Mouse (Mus musculus): Measurements from ENCODE around the gene Aox2.

Aox2 gene

DNA sequence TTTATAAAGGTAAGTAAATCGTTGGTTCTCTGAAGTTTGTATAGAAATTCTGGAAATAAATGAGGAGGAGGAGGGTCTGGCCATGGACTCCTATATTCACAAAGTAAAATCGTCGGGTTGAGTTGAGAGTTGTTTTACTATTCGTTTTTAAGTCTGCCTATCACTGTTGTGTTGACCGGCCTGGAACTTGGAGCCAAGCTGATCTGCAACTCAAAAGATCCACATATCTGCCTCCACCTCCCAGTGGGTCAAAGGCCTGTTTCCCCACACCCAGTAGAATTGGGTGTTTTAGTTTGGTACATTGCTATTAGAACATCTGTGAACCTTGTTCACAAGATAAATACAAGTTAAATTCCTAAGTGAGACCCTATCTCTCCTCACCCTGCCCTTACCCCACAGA lies 125.6 kb downstream of the Aox2 start:
- peaks cover 94% of the 10 kb centered on the region for H3K36me3 ChIP-seq (ENCODE audit: insufficient read depth, low read length)
- no peak overlapping the region for H3K4me3 ChIP-seq (replicated peaks; ENCODE audit: low read length)
- TF ChIP-seq POU5F1 (IDR thresholded peaks at IDR 0.05; ENCODE audit: borderline replicate concordance, low read length) (no peak), NANOG (IDR thresholded peaks at IDR 0.05; ENCODE audit: borderline replicate concordance, low read length) (no peak), CTCF (conservative IDR thresholded peaks at IDR 0.05; ENCODE audit: low read length) (no peak)
- H3K27me3 ChIP-seq (ENCODE audit: insufficient read depth, low read length): no peaks in the 10 kb centered on the region
- no peaks in the 10 kb centered on the region for H3K9me3 ChIP-seq (ENCODE audit: low read length)
- peaks cover 51% of the 10 kb centered on the region for H3K4me1 ChIP-seq (replicated peaks; ENCODE audit: low read depth, low read length)

DNA sequence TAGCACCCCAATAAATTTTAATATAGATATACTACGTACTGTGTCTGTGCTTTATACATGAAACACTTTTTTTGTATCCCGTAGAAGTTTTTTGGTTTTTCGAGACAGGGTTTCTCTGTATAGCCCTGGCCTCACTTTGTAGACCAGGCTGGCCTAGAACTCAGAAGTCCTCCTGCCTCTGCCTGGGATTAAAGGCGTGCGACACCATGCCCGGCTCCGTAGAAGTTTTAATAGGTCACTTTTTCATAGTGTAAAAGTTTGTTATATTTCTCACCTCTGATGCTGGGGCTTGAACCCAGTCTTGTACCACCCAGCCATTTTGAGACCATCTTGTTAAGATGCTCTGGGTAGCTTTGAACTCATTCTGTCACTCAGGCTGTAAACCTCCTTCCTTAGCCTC lies 129.2 kb downstream of the Aox2 start:
- no peak for TF ChIP-seq CTCF (conservative IDR thresholded peaks at IDR 0.05; ENCODE audit: low read length)
- TF ChIP-seq POU5F1 (IDR thresholded peaks at IDR 0.05; ENCODE audit: borderline replicate concordance, low read length): no peak
- no peak for TF ChIP-seq NANOG (IDR thresholded peaks at IDR 0.05; ENCODE audit: borderline replicate concordance, low read length)
- H3K4me1 ChIP-seq (replicated peaks; ENCODE audit: low read depth, low read length): peaks cover 44% of the 10 kb centered on the region
- H3K9me3 ChIP-seq (ENCODE audit: low read length): no peaks in the 10 kb centered on the region
- H3K36me3 ChIP-seq (ENCODE audit: insufficient read depth, low read length): peaks cover 94% of the 10 kb centered on the region
- H3K27me3 ChIP-seq (ENCODE audit: insufficient read depth, low read length): no peaks in the 10 kb centered on the region
- H3K4me3 ChIP-seq (replicated peaks; ENCODE audit: low read length): no peak overlapping the region

DNA sequence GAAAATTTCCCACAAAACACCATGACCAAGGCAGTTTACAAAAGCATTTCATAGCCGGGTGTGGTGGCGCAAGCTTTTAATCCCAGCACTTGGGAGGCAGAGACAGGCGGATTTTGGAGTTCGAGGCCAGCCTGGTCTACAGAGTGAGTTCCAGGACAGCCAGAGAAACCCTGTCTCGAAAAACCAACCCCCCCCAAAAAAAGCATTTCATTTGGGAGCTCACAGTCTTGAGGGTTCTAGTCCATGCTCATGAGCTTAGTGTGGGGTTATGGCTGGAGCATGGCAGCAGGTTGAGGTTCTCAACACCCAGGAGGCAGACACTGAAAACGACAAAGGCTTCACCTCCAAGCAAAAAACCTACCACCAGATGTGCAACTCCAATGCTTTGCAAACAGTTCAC lies 130.0 kb downstream of the Aox2 start:
- no peak overlapping the region for H3K4me3 ChIP-seq (replicated peaks; ENCODE audit: low read length)
- H3K27me3 ChIP-seq (ENCODE audit: insufficient read depth, low read length): no peaks in the 10 kb centered on the region
- H3K9me3 ChIP-seq (ENCODE audit: low read length): no peaks in the 10 kb centered on the region
- H3K4me1 ChIP-seq (replicated peaks; ENCODE audit: low read depth, low read length): peaks cover 39% of the 10 kb centered on the region
- H3K36me3 ChIP-seq (ENCODE audit: insufficient read depth, low read length): peaks cover 94% of the 10 kb centered on the region
- TF ChIP-seq CTCF (conservative IDR thresholded peaks at IDR 0.05; ENCODE audit: low read length) (no peak), NANOG (IDR thresholded peaks at IDR 0.05; ENCODE audit: borderline replicate concordance, low read length) (no peak), POU5F1 (IDR thresholded peaks at IDR 0.05; ENCODE audit: borderline replicate concordance, low read length) (no peak)

DNA sequence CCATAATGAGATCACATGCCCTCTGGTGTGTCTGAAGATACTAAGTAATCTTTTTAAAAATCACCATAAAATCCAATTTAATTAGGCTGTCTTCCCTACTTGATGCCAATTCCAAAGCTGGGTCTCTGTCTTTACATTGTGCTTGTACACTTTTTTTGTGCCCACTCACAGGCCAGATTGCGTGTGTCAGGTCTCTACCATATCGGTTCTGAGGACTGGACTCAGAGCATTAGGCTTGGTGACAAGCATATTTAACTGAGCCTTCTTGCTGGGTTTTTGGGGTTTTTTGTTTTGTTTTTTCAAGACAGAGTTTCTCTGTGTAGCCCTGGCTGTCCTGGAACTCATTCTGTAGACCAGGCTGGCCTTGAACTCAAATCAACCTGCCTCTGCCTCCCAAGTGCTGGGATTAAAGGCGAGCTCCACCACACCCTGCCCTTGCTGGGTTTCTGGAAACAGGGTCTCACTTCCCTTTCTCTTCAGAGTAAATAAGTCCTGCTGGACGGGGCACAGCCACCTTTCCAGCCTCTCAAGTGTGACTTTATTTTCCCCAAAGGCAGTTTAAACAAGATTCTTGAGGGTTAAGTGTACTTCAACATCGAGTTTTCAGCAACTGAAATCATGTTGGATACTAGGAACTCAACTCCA lies 131.5 kb downstream of the Aox2 start:
- H3K9me3 ChIP-seq (ENCODE audit: low read length): no peaks in the 10 kb centered on the region
- no peaks in the 10 kb centered on the region for H3K27me3 ChIP-seq (ENCODE audit: insufficient read depth, low read length)
- no peak for TF ChIP-seq CTCF (conservative IDR thresholded peaks at IDR 0.05; ENCODE audit: low read length)
- TF ChIP-seq POU5F1 (IDR thresholded peaks at IDR 0.05; ENCODE audit: borderline replicate concordance, low read length): no peak
- no peak for TF ChIP-seq NANOG (IDR thresholded peaks at IDR 0.05; ENCODE audit: borderline replicate concordance, low read length)
- H3K4me1 ChIP-seq (replicated peaks; ENCODE audit: low read depth, low read length): peaks cover 33% of the 10 kb centered on the region
- no peak overlapping the region for H3K4me3 ChIP-seq (replicated peaks; ENCODE audit: low read length)
- peaks cover 94% of the 10 kb centered on the region for H3K36me3 ChIP-seq (ENCODE audit: insufficient read depth, low read length)

DNA sequence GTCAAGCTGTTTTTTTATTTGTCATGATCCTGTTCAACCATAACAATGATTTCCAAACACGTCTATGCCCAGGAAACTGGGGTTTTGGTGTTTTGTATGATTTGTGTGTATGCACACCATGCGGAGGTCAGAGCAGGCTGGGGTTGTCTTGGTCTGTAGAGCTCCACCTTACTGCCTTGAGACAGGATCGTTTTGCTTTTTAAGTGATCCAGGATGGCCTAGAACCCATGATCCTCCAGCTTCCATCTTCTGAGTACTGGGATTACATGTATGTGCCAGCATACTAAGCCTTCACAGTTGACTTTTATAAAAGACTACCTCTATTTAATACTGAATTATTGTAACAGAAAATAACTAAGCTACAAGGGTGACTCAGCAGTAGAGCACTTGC lies 132.1 kb downstream of the Aox2 start:
- TF ChIP-seq NANOG (IDR thresholded peaks at IDR 0.05; ENCODE audit: borderline replicate concordance, low read length) (no peak), CTCF (conservative IDR thresholded peaks at IDR 0.05; ENCODE audit: low read length) (no peak), POU5F1 (IDR thresholded peaks at IDR 0.05; ENCODE audit: borderline replicate concordance, low read length) (no peak)
- peaks cover 94% of the 10 kb centered on the region for H3K36me3 ChIP-seq (ENCODE audit: insufficient read depth, low read length)
- H3K4me3 ChIP-seq (replicated peaks; ENCODE audit: low read length): no peak overlapping the region
- H3K4me1 ChIP-seq (replicated peaks; ENCODE audit: low read depth, low read length): peaks cover 33% of the 10 kb centered on the region
- no peaks in the 10 kb centered on the region for H3K27me3 ChIP-seq (ENCODE audit: insufficient read depth, low read length)
- H3K9me3 ChIP-seq (ENCODE audit: low read length): no peaks in the 10 kb centered on the region

DNA sequence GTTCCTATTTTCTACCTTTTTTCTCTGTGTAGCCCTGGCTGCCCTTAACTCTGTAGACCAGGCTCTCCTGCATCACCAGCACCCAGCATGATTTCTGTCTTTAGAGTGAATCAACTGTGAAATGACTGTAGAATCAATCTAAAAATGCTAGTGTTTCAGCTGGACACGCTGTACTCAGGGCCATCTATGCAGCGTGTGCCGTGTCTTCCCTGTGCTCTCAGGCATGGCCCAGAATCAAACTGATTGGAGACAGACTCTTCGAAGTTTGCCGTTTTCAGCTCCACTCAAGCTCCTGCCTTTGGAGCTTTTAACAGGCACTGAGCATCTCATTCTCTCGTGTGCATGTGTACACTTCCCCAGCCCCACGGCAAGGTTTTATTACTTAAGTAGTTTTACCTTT lies 132.7 kb downstream of the Aox2 start:
- Histone ChIP-seq H3K4me1 (replicated peaks; ENCODE audit: low read depth, low read length) (peaks cover 33% of the 10 kb centered on the region), H3K9me3 (ENCODE audit: low read length) (no peaks in the 10 kb centered on the region), H3K36me3 (ENCODE audit: insufficient read depth, low read length) (peaks cover 94% of the 10 kb centered on the region), H3K27me3 (ENCODE audit: insufficient read depth, low read length) (no peaks in the 10 kb centered on the region), H3K4me3 (replicated peaks; ENCODE audit: low read length) (no peak overlapping the region)
- TF ChIP-seq NANOG (IDR thresholded peaks at IDR 0.05; ENCODE audit: borderline replicate concordance, low read length) (no peak), POU5F1 (IDR thresholded peaks at IDR 0.05; ENCODE audit: borderline replicate concordance, low read length) (no peak), CTCF (conservative IDR thresholded peaks at IDR 0.05; ENCODE audit: low read length) (no peak)

DNA sequence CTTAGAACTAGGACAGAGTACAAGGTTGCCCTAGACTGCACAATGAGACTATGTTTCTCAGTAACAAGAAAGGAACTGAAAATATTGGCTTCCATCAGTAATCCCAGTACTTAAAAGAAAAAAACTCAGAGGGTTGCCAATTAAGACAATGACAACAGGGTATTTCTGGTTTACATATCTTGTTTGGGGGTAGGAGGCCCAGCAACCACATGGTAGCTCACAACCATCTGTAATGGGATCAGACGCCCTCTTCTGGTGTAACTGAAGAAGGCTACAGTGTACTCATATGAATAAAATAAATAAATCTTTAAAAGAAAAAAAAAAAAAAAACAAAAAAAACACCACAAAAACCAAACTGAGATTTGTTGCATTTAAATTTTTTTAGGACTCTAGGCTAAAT lies 137.3 kb downstream of the Aox2 start:
- TF ChIP-seq POU5F1 (IDR thresholded peaks at IDR 0.05; ENCODE audit: borderline replicate concordance, low read length): no peak
- no peak for TF ChIP-seq NANOG (IDR thresholded peaks at IDR 0.05; ENCODE audit: borderline replicate concordance, low read length)

DNA sequence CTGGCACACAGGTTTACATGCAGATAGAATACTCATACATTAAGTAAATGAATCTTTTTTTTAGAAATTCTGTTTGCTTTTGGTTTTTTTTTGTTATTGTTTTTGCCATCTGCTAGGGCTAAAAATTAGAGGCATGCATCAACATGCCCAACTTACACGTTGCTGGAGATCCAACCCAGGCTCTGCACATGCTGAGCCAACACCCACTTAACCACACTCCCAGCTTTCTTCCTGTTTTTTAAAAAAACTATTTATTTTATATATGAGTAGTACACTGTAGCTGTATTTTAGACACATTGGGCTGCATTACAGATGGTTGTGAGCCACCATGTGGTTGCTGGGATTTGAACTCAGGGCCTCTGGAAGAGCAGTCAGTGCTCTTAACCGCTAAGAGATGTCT lies 137.9 kb downstream of the Aox2 start:
- peaks cover 94% of the 10 kb centered on the region for H3K36me3 ChIP-seq (ENCODE audit: insufficient read depth, low read length)
- H3K27me3 ChIP-seq (ENCODE audit: insufficient read depth, low read length): no peaks in the 10 kb centered on the region
- peaks cover 47% of the 10 kb centered on the region for H3K4me1 ChIP-seq (replicated peaks; ENCODE audit: low read depth, low read length)
- no peaks in the 10 kb centered on the region for H3K9me3 ChIP-seq (ENCODE audit: low read length)
- no peak for TF ChIP-seq NANOG (IDR thresholded peaks at IDR 0.05; ENCODE audit: borderline replicate concordance, low read length)
- TF ChIP-seq CTCF (conservative IDR thresholded peaks at IDR 0.05; ENCODE audit: low read length): no peak
- no peak for TF ChIP-seq POU5F1 (IDR thresholded peaks at IDR 0.05; ENCODE audit: borderline replicate concordance, low read length)
- no peak overlapping the region for H3K4me3 ChIP-seq (replicated peaks; ENCODE audit: low read length)

More for the DNA sequence above, 137.3 kb downstream of the Aox2 start:
- Histone ChIP-seq H3K27me3 (ENCODE audit: insufficient read depth, low read length) (no peaks in the 10 kb centered on the region), H3K4me1 (replicated peaks; ENCODE audit: low read depth, low read length) (peaks cover 50% of the 10 kb centered on the region), H3K9me3 (ENCODE audit: low read length) (no peaks in the 10 kb centered on the region), H3K36me3 (ENCODE audit: insufficient read depth, low read length) (peaks cover 97% of the 10 kb centered on the region), H3K4me3 (replicated peaks; ENCODE audit: low read length) (no peak overlapping the region)

DNA sequence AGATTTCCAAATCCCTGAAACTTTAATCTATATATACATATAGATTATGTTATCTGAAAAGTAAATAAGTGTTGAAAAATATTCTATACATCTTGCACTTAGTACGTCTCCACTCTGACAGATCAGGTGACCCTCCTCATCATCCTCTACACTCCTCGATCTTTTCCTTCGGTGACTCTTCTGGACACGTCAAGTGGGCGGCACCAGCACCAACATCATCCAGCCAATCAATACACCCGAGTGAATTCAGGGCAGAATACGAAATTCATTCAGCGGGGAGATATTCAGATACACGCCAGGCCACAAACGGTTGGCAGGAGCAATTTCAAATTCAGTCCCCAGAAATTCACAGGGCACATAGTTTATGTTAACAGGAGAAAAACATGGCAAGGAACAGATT lies 141.9 kb downstream of the Aox2 start:
- Histone ChIP-seq H3K9me3 (ENCODE audit: low read length) (no peaks in the 10 kb centered on the region), H3K27me3 (ENCODE audit: insufficient read depth, low read length) (no peaks in the 10 kb centered on the region), H3K36me3 (ENCODE audit: insufficient read depth, low read length) (peaks cover 69% of the 10 kb centered on the region), H3K4me1 (replicated peaks; ENCODE audit: low read depth, low read length) (peaks cover 55% of the 10 kb centered on the region), H3K4me3 (replicated peaks; ENCODE audit: low read length) (no peak overlapping the region)
- TF ChIP-seq POU5F1 (IDR thresholded peaks at IDR 0.05; ENCODE audit: borderline replicate concordance, low read length) (no peak), NANOG (IDR thresholded peaks at IDR 0.05; ENCODE audit: borderline replicate concordance, low read length) (no peak), CTCF (conservative IDR thresholded peaks at IDR 0.05; ENCODE audit: low read length) (no peak)
